Mouse (Mus musculus): ENCODE results near the gene Mllt1. TPM values are rescaled to one million over a fixed set of nuclear protein-coding genes. Genes with fewer than 3 reads are reported as not detected.

The Mllt1 gene
- polyA plus RNA-seq, 1 experiment from 2014 or later = 58.2 TPM

DNA sequence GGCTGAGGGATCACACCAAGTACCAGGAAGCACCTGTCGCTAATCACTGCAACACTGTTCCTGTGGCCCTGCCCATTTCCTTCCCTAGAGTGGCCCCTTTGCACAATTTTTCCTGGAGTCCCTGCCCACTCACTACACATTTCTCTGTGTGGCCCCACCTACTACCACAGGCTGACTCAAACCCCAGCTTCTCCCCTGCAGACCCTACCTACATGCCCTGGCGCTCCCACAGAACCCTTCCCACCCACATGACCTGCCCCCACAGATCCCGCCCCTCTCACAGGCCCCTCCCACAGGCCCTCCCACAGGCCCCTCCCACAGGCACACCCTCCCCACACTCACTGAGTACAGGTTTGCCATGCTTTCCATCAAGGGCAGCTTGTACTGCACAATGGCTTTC, 74.0 kb downstream of the Mllt1 start:
- Histone ChIP-seq H3K9ac (ENCODE audit: low read depth, low read length) (no peak overlapping the region), H3K36me3 (ENCODE audit: control insufficient read depth, insufficient read depth, low read length) (no peaks in the 10 kb centered on the region), H3K27ac (ENCODE audit: low read depth, low read length) (no peak overlapping the region), H3K27me3 (replicated peaks; ENCODE audit: control insufficient read depth, insufficient read depth, low read length) (no peaks in the 10 kb centered on the region), H3K9me3 (ENCODE audit: control insufficient read depth, low read length) (no peaks in the 10 kb centered on the region), H3K4me3 (ENCODE audit: low read length) (no peak overlapping the region), H3K4me2 (ENCODE audit: low read length) (no peak overlapping the region), H3K4me1 (ENCODE audit: control insufficient read depth, insufficient read depth, low read depth, low read length) (no peaks in the 10 kb centered on the region)
- 67% methylated on average over 3 of the region's 3 CpGs for WGBS
- ATAC-seq = no peak

- no peaks in the 10 kb centered on the region for H3K27me3 ChIP-seq (replicated peaks; ENCODE audit: control insufficient read depth, insufficient read depth, low read length)
- no peaks in the 10 kb centered on the region for H3K4me1 ChIP-seq (ENCODE audit: control insufficient read depth, insufficient read depth, low read depth, low read length)
- no peak overlapping the region for H3K9ac ChIP-seq (ENCODE audit: low read depth, low read length)
- H3K4me2 ChIP-seq (ENCODE audit: low read length) = no peak overlapping the region
- WGBS = 44% methylated on average over 7 of the region's 7 CpGs
- H3K36me3 ChIP-seq (ENCODE audit: control insufficient read depth, insufficient read depth, low read length) = no peaks in the 10 kb centered on the region
- no peak for ATAC-seq
- H3K4me3 ChIP-seq (ENCODE audit: low read length) = no peak overlapping the region
- H3K9me3 ChIP-seq (ENCODE audit: control insufficient read depth, low read length) = no peaks in the 10 kb centered on the region
- H3K27ac ChIP-seq (ENCODE audit: low read depth, low read length) = no peak overlapping the region
These were observed 76.3 kb downstream of the Mllt1 start for GRCm38 (mm10) chr17:56858922-56859321.

- Histone ChIP-seq H3K4me2 (ENCODE audit: low read length) (no peak overlapping the region), H3K27ac (ENCODE audit: low read depth, low read length) (no peak overlapping the region), H3K4me3 (ENCODE audit: low read length) (no peak overlapping the region), H3K9ac (ENCODE audit: low read depth, low read length) (no peak overlapping the region), H3K36me3 (ENCODE audit: control insufficient read depth, insufficient read depth, low read length) (no peaks in the 10 kb centered on the region), H3K27me3 (replicated peaks; ENCODE audit: control insufficient read depth, insufficient read depth, low read length) (no peaks in the 10 kb centered on the region), H3K4me1 (ENCODE audit: control insufficient read depth, insufficient read depth, low read depth, low read length) (no peaks in the 10 kb centered on the region), H3K9me3 (ENCODE audit: control insufficient read depth, low read length) (no peaks in the 10 kb centered on the region)
- ATAC-seq = no peak
- 50% methylated on average over 4 of the region's 4 CpGs for WGBS
These were observed 77.0 kb downstream of the Mllt1 start for GRCm38 (mm10) chr17:56858216-56858615.

DNA sequence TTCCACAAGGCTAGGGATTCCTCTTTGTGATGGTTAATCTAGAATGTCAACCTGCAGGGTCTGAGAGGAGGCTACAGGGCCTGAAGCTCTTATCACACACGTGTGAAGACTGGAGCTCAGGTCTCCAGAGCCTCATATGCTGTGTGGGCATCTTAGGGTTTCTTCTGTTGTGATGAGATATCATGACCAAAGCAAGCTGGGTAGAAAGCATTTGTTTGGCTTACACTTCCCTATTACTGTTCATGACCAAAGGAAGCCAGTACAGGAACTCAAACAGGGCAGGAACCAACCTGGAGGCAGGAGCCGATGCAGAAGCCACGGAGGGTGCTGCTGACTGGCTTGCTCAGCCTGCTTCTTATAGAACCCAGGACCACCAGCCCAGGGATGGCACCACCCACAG, 79.8 kb downstream of the Mllt1 start:
- Histone ChIP-seq H3K36me3 (ENCODE audit: control insufficient read depth, insufficient read depth, low read length) (no peaks in the 10 kb centered on the region), H3K4me2 (ENCODE audit: low read length) (no peak overlapping the region), H3K9me3 (ENCODE audit: control insufficient read depth, low read length) (no peaks in the 10 kb centered on the region), H3K4me3 (ENCODE audit: low read length) (no peak overlapping the region), H3K9ac (ENCODE audit: low read depth, low read length) (no peak overlapping the region), H3K27me3 (replicated peaks; ENCODE audit: control insufficient read depth, insufficient read depth, low read length) (no peaks in the 10 kb centered on the region), H3K4me1 (ENCODE audit: control insufficient read depth, insufficient read depth, low read depth, low read length) (no peaks in the 10 kb centered on the region), H3K27ac (ENCODE audit: low read depth, low read length) (no peak overlapping the region)
- 84% methylated on average over 3 of the region's 3 CpGs for WGBS
- ATAC-seq = no peak

GRCm38 (mm10) chr17:56851167-56851566, 84.0 kb downstream of the Mllt1 start:
- no peak overlapping the region for H3K27ac ChIP-seq (ENCODE audit: low read depth, low read length)
- no peaks in the 10 kb centered on the region for H3K27me3 ChIP-seq (replicated peaks; ENCODE audit: control insufficient read depth, insufficient read depth, low read length)
- 85% methylated on average over 3 of the region's 3 CpGs for WGBS
- H3K9me3 ChIP-seq (ENCODE audit: control insufficient read depth, low read length) = no peaks in the 10 kb centered on the region
- ATAC-seq = no peak
- no peak overlapping the region for H3K9ac ChIP-seq (ENCODE audit: low read depth, low read length)
- no peak overlapping the region for H3K4me3 ChIP-seq (ENCODE audit: low read length)
- H3K4me2 ChIP-seq (ENCODE audit: low read length) = no peak overlapping the region
- H3K36me3 ChIP-seq (ENCODE audit: control insufficient read depth, insufficient read depth, low read length) = no peaks in the 10 kb centered on the region
- no peaks in the 10 kb centered on the region for H3K4me1 ChIP-seq (ENCODE audit: control insufficient read depth, insufficient read depth, low read depth, low read length)

GRCm38 (mm10) chr17:56849710-56850109, 85.5 kb downstream of the Mllt1 start:
- no peak for ATAC-seq
- no peaks in the 10 kb centered on the region for H3K36me3 ChIP-seq (ENCODE audit: control insufficient read depth, insufficient read depth, low read length)
- no peak overlapping the region for H3K4me3 ChIP-seq (ENCODE audit: low read length)
- WGBS = 79% methylated on average over 13 of the region's 13 CpGs
- H3K9me3 ChIP-seq (ENCODE audit: control insufficient read depth, low read length) = no peaks in the 10 kb centered on the region
- no peak overlapping the region for H3K27ac ChIP-seq (ENCODE audit: low read depth, low read length)
- H3K4me1 ChIP-seq (ENCODE audit: control insufficient read depth, insufficient read depth, low read depth, low read length) = no peaks in the 10 kb centered on the region
- no peaks in the 10 kb centered on the region for H3K27me3 ChIP-seq (replicated peaks; ENCODE audit: control insufficient read depth, insufficient read depth, low read length)
- no peak overlapping the region for H3K9ac ChIP-seq (ENCODE audit: low read depth, low read length)
- H3K4me2 ChIP-seq (ENCODE audit: low read length) = no peak overlapping the region

- Histone ChIP-seq H3K4me3 (ENCODE audit: low read length) (no peak overlapping the region), H3K4me1 (ENCODE audit: control insufficient read depth, insufficient read depth, low read depth, low read length) (no peaks in the 10 kb centered on the region), H3K27ac (ENCODE audit: low read depth, low read length) (no peak overlapping the region), H3K9me3 (ENCODE audit: control insufficient read depth, low read length) (no peaks in the 10 kb centered on the region), H3K27me3 (replicated peaks; ENCODE audit: control insufficient read depth, insufficient read depth, low read length) (no peaks in the 10 kb centered on the region), H3K4me2 (ENCODE audit: low read length) (no peak overlapping the region), H3K36me3 (ENCODE audit: control insufficient read depth, insufficient read depth, low read length) (no peaks in the 10 kb centered on the region), H3K9ac (ENCODE audit: low read depth, low read length) (no peak overlapping the region)
- WGBS = 86% methylated on average over 5 of the region's 5 CpGs
- ATAC-seq = no peak
These were observed 86.4 kb downstream of the Mllt1 start for GRCm38 (mm10) chr17:56848785-56849184.

- ATAC-seq = no peak
- Histone ChIP-seq H3K36me3 (ENCODE audit: control insufficient read depth, insufficient read depth, low read length) (no peaks in the 10 kb centered on the region), H3K27me3 (replicated peaks; ENCODE audit: control insufficient read depth, insufficient read depth, low read length) (no peaks in the 10 kb centered on the region), H3K9me3 (ENCODE audit: control insufficient read depth, low read length) (no peaks in the 10 kb centered on the region), H3K4me3 (ENCODE audit: low read length) (no peak overlapping the region), H3K27ac (ENCODE audit: low read depth, low read length) (no peak overlapping the region), H3K9ac (ENCODE audit: low read depth, low read length) (no peak overlapping the region), H3K4me1 (ENCODE audit: control insufficient read depth, insufficient read depth, low read depth, low read length) (no peaks in the 10 kb centered on the region), H3K4me2 (ENCODE audit: low read length) (no peak overlapping the region)
- 81% methylated on average over 5 of the region's 5 CpGs for WGBS
These were observed 91.5 kb downstream of the Mllt1 start for GRCm38 (mm10) chr17:56843678-56844077.

All from hindbrain, embryonic 16.5 days (tissue).